Mouse (Mus musculus) heart, adult 2 months (tissue): ENCODE measurements around the gene Mroh8.

Source experiments
- CTCF ChIP-seq: fragments of 200-600 bp; IDR thresholded peaks from 2 replicates; pipeline ENCODE4 v1.8.1; 2022; ENCODE audit warnings: antibody characterized with exemption, mild to moderate bottlenecking, moderate library complexity
- EP300 ChIP-seq: fragments of 200-500 bp; IDR thresholded peaks from 2 replicates; pipeline ENCODE4 v1.6.1; 2011; ENCODE audit warnings: low read depth, low read length, control low read depth; ENCODE audit not compliant: insufficient read depth
- POLR2A ChIP-seq: fragments of 200-500 bp; IDR thresholded peaks from 2 replicates; pipeline ENCODE4 v1.6.1; 2011; ENCODE audit warnings: mild to moderate bottlenecking, low read depth, low read length, control low read depth; ENCODE audit not compliant: insufficient read depth

- TF ChIP-seq CTCF (no peak), POLR2A (no peak), EP300 (no peak)
These were observed 109.2 kb downstream of the Mroh8 start for GRCm38 (mm10) chr2:157170166-157170565.
